Mouse (Mus musculus): ENCODE measurements around the gene Def6.

DNA sequence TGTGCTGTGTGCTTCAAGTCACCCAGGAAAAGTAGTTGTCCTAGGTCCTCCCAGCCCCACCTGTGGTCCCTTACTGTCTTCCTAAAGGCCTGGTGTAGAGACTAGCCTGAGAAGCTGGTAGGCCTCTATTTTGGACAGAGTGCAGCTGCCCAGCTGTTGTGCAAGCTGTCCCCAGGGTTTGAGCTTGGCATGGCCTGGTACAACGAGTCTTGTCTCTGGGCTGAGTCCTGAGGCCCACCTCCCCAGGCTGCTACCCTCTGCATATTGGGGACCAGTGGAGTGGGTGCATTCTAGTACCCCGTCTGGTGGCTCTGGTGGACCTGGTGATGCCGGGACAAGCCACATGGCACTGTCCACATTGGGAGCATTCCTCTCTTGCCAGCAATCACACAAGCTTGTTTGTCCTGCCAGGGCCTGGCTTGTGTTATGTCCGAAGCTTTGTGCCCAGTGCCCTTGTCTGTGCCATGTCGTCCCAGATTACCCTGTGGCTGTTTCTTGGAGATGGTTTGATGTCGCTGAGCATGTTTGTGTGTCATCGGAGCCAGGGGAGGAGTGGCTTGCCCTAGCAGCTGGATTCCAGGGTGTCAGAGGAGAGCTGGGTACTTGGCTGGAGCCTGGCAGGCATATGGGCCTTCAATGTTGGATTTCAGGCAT, 28.5 kb downstream of the Def6 start:
- TF ChIP-seq MAFK (IDR thresholded peaks at IDR 0.05; ENCODE audit: insufficient read depth, low read depth, low read length), result no peak
- TF ChIP-seq ZC3H11A (IDR thresholded peaks at IDR 0.05; ENCODE audit: borderline replicate concordance, low read depth, low read length), result no peak
- TF ChIP-seq ZNF384 (IDR thresholded peaks at IDR 0.05; ENCODE audit: low read depth, low read length), result no peak
- TF ChIP-seq CHD2 (IDR thresholded peaks at IDR 0.05; ENCODE audit: low read depth, low read length), result no peak
- no peak for TF ChIP-seq HCFC1 (IDR thresholded peaks at IDR 0.05; ENCODE audit: borderline replicate concordance, insufficient read depth, low read length)

All from ES-E14 (cell line).